Mouse (Mus musculus) embryo, embryonic 9.5 days (tissue): ENCODE measurements at regions not wholly inside any gene's neighbourhood (a gene's known extent, or its start where the extent isn't known, plus 50 kb on each side); places are given as distances from the start of the nearest gene placed in this dataset.

ENCODE experiments used
- DNase-seq: peaks from one replicate; pipeline ENCODE4 v3.0.0-alpha.2; 2017; ENCODE audit errors: extremely low spot score

DNA sequence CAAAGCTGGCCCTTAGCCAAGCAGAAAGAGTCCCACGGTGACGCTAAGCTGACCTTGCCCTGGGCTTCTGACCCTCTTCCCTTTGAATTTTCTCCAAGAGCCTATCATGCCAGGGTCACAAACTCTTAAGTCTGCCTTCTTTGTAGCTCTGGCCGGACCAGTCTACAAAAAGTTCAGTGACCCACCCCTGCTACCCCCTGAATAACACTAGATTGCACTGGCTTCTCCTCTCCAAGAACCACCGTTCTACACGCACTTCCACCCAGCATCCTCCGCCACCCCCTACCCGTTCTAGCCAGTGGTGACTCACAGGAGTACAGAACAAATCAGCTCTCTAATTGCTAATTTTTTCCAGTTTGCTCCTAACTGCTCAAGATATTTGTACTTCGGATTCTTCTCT is 325.0 kb downstream of the Tns1 start:
- no peak for DNase-seq

DNA sequence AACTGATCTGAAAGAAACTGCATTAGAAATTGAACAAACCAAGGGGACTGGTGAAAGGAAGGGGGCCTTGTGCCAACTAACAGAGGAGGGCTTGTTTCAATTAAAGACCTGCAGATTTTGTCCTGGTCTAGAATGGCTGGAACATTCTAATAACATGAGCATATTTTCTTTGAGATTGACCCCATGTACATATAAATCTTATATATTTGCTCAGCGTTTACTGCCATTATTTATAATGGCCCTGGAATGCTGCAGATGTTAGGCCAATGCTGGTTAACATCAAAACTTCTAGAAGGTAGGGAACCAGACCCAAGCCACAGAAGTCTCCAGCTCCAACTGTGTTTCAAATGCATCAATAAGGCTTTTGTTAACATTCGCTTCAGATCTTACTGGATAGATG is 326.4 kb downstream of the Tns1 start:
- DNase-seq, result no peak

DNA sequence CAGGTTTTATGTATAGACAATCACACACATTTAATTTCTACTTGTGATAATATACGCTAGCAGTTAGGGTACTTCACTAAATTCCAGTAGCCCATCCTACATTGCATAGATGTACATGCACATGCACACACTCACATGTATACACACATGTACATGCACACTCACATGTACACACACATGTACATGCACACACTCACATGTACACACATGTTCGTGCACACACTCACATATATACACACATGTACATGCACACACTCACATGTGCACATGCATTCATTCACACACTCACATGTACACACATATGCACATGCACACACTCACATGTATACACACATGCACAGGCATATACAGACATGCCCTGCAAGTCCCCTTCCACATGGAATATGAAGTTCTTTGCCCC is 326.8 kb downstream of the Tns1 start:
- DNase-seq, result no peak

DNA sequence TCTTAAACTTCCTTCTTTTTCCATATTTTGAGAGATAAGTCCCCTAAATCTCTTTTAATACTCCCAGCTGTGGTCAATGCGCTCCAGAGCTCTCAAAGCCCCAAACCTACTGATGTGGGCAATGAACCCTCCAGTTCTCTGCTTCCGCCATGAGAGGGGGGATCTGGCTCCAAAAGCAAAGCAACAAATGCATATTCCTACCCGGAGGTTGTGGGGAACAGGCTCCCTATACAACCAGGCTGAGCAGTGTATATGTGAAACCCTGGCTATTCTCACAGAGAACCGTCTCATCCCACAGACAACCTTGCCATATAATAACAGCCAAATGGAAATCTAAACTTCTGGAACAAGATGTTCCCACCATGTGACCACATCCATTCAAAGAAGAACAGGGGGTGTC is 330.4 kb downstream of the Tns1 start:
- DNase-seq, result no peak

DNA sequence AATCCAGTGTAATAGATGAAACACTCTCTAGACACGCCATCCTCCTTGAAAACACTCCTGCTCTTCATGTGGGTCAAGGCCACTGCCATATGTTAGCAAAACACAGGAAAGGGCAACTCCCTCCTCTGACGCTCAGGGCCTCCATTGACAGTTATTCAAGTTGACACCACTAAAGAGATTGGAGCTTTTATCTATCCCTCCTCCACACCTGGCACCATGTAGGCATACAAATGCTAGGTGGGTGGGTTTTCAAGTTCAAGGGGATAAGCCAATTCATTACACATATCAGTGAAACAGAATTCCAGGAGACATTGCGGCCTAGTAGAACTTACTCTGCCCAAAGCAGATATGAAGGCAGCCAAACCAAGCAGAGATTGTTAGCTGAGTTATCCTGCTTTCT is 331.0 kb downstream of the Tns1 start:
- no peak for DNase-seq

DNA sequence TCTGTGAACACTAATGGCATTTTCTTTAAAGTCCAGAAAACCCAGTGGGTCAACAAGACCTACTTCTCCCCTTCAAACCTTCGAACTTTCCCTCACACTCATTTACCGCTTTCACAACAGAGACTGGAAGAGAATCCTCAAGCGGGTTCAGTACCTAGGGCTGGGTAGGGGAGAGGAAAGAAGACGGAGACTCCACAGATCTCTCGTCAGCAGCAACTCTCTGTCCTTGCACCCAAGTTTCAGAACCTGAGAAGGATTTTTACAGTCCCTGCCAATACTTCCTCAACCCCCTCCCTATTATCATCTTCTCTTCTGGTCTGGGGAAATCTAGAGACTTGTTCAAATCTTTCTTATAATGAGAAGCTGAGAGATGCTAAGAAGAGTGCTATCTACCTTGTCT is 331.9 kb downstream of the Tns1 start:
- DNase-seq, result no peak

DNA sequence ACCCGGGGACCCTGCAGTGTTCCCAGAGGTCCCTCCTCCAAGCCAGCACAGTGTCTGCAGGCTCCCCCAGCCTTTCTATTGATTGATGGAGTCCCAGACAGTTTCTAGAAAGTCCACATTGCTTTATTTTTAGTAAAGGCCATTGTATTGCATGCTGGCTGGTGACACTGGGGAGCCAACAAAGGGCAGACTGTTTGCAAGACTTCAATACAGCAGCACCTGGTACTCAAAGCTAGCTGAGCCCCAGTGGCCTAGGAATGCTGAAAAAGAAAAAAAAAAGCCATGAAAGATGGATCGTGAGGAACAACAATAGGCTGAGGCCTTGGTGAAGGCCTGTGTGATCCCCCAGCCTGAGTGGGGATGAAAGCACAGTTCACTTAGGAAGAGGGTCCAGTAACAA is 336.6 kb downstream of the Tns1 start:
- peak; percentile 22 for DNase-seq

DNA sequence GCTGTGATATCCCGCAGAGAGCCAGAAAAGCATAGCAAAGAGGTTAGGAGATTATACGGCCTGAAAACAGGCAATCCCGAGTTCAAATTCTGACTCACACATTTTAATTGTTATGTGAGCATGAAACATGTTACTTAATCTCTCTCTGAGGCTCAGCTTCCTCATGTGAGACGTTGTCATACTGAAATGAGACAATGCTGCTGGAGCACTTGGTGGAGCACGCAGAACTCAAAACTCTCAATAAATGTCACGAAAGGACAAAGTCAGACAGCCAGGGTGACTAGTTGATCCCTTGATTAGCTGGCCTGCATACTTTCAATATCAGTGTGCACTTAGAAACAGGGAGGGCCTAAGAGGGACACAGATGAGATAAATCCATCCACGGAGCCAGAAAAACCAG is 337.0 kb downstream of the Tns1 start:
- DNase-seq, result no peak

DNA sequence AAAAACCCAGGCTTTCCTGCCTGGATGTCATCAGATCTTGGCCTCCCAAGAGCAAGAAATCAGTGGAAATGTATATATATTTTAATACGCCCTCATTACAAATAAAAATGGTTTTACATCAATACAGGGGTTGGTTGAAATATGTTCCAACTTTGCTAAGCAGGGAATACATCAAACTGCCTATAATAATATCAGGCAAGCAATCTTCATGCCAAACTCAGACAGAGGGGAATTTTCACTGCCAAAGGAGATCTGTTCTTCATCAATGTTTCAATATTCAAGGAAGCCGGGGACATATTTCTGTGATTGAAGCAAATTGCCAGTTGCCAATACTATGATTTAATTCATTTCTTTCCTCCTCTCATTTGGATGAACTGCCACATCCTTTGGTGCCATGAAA is 340.9 kb downstream of the Tns1 start:
- DNase-seq, result no peak

DNA sequence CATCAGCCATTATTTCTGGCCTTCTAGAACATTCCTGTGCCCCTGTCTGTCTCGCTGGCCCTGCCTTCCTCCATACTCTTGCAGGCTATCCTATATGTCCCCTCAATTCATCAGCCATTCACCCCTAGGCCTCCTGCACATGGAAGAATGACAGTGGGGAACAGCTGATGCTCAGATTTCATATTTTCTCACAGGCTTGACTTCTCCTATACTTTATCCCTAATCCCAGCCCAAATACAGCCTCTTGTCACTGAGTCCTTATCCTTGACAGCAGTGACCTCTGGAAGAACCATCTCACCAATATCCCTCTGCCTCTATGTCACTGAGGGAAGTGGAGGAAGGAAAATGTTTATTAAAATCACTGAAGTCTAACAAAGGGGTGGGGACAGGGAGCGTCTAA is 341.4 kb downstream of the Tns1 start:
- DNase-seq, result no peak

DNA sequence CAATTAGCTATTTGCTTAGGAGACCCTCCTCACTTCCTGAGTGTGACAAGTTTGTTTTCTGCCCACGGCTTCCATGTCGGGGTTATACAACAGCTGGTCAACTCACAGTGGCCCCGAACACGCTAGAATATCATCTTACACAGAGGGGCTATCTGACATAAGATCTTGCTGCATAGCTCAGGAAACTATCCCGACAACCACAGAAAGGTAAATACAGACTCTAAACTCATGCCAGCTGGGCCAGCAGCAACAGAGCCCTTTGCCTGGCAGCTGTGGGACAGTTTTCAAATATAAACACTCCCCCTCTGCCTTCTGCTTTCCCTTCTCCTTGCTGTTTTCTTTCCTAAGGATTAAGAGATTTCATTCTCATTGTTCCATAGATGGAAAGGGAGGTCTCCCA is 352.5 kb downstream of the Tns1 start:
- DNase-seq, result no peak

DNA sequence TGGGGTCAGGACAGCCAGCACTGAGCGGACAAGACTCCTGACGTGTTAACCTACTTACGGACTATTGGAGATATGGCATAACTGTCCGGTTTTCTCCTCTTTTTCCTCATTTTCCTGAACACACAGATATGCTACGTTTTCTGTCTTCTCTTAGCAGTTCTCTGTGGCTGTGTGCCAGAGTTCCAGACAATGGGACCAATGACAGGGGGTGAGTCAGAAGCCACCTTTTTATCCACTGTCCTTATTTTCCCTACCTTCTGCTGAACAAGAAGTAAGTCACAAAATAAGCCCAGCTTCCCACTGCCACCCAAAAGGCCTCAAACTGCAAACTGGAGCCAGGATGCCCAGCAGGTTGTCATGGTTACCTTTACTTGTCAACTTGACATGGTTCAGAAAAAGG is 353.6 kb downstream of the Tns1 start:
- DNase-seq, result no peak

DNA sequence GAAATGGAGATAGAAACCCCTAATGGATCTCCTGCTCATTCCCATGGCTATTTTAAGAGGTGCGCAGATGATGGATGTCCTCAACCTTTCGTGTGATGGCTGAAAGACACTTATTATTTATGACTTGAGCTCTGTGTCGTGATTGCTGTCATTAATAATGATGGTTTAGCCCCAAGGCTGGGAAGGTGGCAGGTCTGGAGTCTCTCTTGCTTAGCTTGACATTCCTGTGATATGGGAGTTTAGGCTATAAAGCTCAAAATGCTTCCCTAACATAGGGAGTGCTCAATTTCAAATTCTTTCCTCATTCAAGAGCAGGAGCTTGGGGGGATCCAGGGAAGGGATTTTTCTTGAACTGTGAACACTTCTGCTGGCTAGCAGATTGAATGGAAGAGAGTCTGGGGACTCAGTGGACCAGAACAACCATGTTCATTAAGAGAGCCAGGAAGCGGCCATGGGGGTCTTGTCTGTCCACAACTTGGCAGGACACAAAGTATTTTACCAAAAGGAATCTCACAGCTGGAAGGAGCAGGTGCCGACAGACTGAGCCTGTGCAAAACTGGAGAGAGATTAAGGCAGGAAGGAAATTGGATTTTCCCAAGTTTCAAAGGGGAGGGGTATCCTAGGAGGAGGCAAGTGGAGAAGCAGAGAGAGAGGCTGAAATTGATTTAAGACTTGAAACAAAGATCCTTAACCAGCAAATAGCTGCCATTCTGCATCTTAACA is 359.5 kb downstream of the Tns1 start:
- no peak for DNase-seq

DNA sequence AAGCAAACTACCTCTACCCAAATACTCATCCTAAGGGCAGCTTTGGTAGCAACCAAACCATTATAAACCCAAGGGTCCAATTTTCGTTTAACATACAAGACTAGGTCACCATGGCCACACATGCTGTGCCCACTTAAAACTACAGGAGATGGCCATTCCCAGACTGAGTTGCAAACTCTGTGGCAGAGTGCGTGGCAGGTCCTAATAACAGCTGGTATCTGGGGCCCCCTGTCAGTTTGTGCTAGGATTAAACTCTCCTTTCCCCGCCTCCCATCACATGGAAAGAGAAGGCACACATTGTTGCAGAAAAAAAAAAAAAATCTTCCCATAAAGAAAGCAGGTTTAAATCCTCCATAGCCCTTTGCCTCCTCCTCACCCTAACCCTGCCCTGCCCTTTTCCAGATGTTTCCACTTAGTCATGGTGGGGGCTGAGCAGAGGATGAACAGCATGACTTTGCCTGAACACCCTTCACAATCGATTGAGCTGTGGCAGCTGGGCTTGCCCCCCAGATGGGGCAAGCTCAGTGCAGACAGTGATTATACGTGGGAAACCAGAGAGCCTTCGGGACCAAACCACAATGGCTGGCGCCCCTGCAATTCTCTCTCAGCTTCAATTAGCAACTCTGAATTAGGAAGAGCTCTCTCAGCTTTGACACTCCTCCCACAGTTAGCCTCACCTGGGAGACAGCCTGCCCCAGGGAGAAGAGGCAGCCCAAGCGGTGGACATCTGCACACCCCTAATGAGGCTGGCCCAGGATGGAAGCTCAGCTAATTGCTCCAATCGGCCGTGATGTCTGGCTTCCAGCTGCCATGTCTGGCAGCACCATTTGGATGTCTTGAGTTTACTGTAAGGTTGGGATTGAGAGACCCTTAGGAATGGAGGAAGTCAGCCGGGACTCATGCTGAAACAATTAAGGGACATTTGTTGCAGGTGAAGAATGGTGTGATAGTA is 365.9 kb downstream of the Tns1 start:
- peak; percentile 74 for DNase-seq

DNA sequence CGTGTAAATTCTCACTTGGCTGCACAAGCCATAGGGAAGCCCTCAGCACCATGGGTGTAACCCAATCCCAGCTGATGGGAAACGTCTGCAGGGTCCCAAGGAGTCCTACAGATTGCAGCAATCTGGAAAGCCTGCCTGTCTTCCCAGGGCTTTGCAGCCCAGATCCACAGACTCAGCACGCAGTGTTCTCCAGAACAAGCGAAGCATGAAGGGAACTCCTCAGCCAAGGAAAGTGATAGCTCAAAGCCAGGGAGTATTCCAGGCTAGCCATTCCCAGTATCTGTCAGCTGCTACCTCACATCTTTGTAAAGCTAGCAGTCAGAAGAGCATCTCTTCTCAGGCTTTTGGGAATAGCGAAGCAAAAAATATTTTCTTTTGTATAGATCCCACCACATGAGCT is 368.5 kb downstream of the Tns1 start:
- no peak for DNase-seq

DNA sequence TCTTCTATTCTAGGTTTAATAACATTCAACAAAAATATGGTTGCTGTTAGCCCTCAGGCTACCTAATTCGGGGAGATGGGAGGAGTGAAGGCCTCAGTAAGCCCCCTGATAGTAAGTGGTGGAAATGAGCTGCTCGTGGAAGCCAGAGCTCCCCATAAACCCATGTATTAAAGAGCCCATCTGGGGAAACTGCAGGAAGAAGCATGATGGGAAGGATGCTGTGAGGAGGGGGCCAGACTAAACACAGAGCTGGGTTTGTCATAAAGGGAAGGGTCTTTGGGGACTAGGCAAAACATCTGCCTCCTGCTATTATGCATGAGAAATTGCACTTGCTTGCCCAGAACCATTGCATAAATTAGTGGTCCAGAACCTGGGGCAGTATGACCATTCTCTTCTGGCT is 369.3 kb downstream of the Tns1 start:
- DNase-seq, result no peak

DNA sequence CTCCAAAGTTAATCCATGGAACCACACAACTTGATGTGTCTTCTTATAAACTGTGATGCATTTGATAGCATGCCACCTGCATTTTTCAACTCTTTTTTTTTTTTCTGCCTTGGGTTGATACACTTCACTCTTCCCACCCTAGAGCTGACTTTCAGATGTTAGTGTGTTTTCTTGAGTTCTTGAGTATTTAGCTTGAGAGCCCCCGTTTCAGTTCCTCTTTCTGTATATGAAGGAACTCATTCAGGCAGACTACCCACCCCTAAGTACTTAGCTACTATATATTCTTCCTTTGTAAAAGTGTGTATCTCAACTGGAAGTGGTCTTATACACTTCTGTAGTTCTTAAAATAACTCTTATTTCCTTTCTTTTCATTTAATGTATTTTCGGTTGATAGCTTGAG is 371.1 kb downstream of the Tns1 start:
- no peak for DNase-seq

DNA sequence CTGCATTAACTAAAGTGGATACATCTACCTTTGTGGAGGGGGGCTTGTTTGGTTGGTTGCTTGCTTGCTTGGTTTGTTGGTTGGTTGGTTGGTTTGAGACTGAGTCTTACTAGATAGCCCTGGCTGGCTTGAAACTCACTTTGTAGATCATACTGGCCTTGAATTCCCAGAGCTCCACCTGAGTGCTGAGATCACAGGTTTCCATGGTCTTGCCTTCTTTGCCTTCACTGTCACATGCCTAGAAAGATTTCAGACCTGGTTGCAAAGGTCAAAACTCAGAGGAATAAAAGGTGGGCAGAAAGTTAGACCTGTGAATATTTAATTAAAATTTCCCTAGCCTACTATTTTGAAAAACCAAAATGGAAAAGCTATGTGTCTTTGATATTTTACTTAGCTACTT is 375.5 kb downstream of the Tns1 start:
- DNase-seq, result no peak

DNA sequence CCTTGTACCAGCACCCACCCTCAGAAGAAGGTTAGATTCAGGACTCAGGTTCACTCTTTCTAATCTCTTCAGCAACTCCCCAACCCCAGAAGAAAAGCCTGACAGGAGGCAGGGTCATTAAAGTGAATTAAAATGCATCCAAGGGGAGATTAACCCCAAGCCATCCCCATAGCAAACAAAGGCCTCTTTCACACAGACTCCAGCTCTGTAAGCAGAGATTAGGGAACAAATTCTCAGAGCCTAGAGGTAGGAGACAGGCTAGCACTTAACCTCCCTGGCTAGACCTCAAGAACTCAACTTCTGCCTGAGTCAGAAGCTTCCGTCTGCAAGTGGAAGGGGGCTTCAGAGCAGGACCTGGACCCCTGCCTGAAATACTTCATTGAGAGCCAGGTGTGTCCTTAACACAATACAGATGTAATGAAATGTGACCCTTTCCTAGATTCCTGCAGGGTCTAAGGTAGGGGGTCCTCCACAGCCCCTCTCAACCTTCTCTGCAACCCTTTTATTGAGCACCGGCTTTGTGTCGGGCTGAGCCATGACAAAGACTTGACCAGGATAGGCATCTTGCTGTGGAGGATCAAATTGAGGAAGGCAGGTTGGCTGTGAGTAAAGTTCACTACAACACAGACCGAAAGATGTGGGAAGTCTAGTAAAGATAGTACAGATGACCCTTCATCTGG is 379.6 kb downstream of the Tns1 start:
- DNase-seq, result peak; percentile 24

DNA sequence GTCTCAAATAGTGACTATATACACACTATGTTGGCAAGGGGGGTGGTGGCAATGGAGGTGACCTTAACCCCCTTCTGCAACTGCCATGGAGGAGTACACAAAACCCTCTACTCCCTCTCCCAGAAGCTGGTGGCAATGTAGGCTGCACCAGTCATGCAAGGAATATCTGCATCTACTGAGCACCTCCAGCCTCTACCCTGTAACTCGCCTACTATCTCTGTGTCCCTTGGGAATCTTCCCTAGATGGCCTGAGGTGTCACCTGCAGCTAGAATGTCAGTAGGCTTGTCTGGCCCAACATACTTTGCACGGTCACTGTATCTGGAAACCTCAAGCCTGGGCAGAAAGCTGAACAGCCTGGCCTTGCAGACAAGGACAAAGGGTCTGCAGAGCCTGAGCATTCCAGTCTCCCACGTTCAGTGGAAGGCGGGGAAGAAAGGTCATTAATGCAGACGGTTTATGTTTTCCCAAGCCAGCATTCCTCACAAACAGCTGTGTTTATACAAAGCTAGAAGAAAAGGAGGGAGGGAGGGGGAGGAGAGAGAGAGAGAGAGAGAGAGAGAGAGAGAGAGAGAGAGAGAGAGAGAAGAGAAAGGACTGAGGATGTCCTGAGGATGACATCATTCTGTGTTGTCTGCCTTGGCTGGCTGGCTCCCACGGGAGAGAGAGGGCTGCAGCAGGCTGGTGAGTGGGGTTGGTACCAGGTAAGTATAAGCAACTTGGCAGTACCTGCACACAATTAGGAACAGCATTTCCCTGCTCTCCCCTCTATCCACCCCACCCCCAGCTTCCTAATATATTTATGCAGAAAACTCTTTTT is 380.3 kb downstream of the Tns1 start:
- DNase-seq, result peak; percentile 52

DNA sequence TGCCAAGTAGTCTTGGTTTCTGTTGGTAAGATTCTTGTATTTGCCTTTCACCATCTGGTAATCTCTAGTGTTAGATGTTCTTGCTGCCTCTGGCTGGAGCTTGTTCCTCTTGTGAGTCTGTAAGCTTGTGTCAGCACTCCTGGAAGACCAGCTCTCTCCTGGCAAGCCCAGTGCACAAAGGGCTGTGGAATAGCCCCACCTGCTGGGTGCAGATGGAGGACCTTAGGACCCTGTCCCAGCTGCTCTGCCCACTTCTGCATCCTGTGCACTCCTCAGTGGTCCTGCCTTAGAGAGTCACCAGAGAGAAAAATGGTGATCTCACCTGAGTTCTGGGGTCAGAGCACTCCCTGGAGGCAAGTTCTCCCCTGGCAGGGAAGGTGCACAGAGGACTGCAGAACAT is 387.2 kb downstream of the Tns1 start:
- DNase-seq, result no peak

DNA sequence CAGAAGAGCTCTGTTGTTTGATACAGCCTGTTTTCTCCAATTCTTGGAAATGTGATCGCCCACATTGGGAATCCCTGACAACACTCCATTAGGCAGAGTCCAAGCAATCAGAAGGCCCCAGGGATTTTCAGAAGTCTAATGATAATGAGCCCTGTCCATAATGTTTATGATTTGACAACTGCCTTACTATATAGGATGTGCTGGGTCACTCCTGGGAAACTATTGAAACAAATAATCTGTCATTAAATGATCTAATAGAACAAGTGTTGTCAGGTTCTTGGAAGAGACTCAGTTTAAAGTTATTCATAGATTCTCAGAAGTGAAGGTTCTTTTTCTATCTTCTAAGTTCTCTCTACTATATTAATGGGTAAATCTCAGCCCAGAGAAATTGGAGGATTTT is 395.9 kb downstream of the Tns1 start:
- DNase-seq, result no peak
